Mouse (Mus musculus) forebrain, embryonic 11.5 days (tissue): Measurements from ENCODE around the gene Cmpk1. TPM values are rescaled to one million over a fixed set of nuclear protein-coding genes. Genes with fewer than 3 reads are reported as not detected.

Experiments
- ATAC-seq: fragments of 200-750 bp; cut with Nextera tagmentation; replicated peaks from 2 replicates; pipeline ENCODE4 v1.8.0; 2017; ENCODE audit warnings: moderate TSS enrichment; ENCODE audit not compliant: low FRiP score
- DNase-seq: peaks from one replicate; pipeline ENCODE4 v3.0.0-alpha.2; 2017; ENCODE audit warnings: low spot score
- H3K27ac ChIP-seq: fragments of 300-500 bp; sonication (generic); 2 replicates; pipeline ENCODE4 v1.5.1; 2014; ENCODE audit warnings: low read depth, low read length
- H3K27me3 ChIP-seq: fragments of 300-500 bp; sonication (generic); 2 replicates; pipeline ENCODE4 v1.6.1; 2014; ENCODE audit warnings: mild to moderate bottlenecking, low read length, mixed read lengths; ENCODE audit not compliant: control insufficient read depth, insufficient read depth
- H3K36me3 ChIP-seq: fragments of 300-500 bp; sonication (generic); 2 replicates; pipeline ENCODE4 v1.6.1; 2014; ENCODE audit warnings: mild to moderate bottlenecking, low read length, moderate library complexity, mixed read lengths; ENCODE audit not compliant: control insufficient read depth, insufficient read depth
- H3K4me1 ChIP-seq: fragments of 300-500 bp; sonication (generic); replicated peaks from 2 replicates; pipeline ENCODE4 v1.6.1; 2014; ENCODE audit warnings: low read length, mixed read lengths; ENCODE audit not compliant: control insufficient read depth, insufficient read depth
- H3K4me2 ChIP-seq: fragments of 300-500 bp; sonication (generic); 2 replicates; pipeline ENCODE4 v1.6.1; 2014; ENCODE audit warnings: low read depth, mild to moderate bottlenecking, low read length, moderate library complexity, mixed read lengths; ENCODE audit not compliant: severe bottlenecking
- H3K4me3 ChIP-seq: fragments of 300-500 bp; sonication (generic); 2 replicates; pipeline ENCODE4 v1.5.1; 2014; ENCODE audit warnings: low read depth, low read length
- H3K9ac ChIP-seq: fragments of 300-500 bp; sonication (generic); 2 replicates; pipeline ENCODE4 v1.6.1; 2014; ENCODE audit warnings: low read length
- H3K9me3 ChIP-seq: fragments of 300-500 bp; sonication (generic); 2 replicates; pipeline ENCODE4 v1.6.1; 2016; ENCODE audit warnings: low read length, mixed read lengths; ENCODE audit not compliant: control insufficient read depth
- WGBS: fragments of 180-500 bp; shearing (Covaris S2); extraction: QIAGEN DNeasy Blood & Tissue Kit; methylation state at CpG from one replicate; pipeline ENCODE4 v1.1.7; 2014; 5-methylcytosine and 5-hydroxymethylcytosine counted together
- polyA plus RNA-seq: library from polyadenylated mRNA; unstranded; fragments of >200 nt; fragmentation: Nextera tagmentation; extraction: Ambion mirVana; gene quantifications from 2 replicates; pipeline ENCODE4 v1.2.1, GENCODE M21; 2014

Gene Cmpk1
- polyA plus RNA-seq, 1 experiment from 2014 or later, result 128 TPM

DNA sequence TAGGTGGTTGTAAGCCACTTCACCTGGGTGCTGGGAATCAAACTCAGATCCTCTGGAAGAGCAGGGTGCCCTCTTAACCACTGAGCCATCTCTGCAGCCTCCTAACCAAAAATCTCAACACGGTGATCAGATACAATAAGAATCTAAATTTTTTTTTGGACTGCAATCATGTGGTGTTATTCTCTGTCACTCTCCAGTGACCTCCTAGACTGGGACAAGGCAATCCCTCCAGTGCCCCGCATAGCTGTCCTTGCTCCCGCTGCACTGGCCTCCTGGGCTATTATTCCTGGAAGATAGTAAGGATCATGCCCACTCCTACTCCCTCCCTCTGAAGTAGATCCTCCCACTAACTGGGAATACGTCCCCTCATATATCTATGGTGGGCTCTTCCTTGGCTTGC, 45.7 kb downstream of the Cmpk1 start:
- WGBS, result 85% methylated on average over 4 of the region's 4 CpGs
- no peak for DNase-seq
- H3K4me2 ChIP-seq, result no peak overlapping the region
- no peak overlapping the region for H3K9ac ChIP-seq
- H3K27ac ChIP-seq, result no peak overlapping the region
- no peak overlapping the region for H3K4me3 ChIP-seq
- no peaks in the 10 kb centered on the region for H3K27me3 ChIP-seq
- H3K4me1 ChIP-seq, result peaks cover 4% of the 10 kb centered on the region; the same call in 1 of the 2 replicates
- no peaks in the 10 kb centered on the region for H3K9me3 ChIP-seq
- H3K36me3 ChIP-seq, result no peaks in the 10 kb centered on the region
- no peak for ATAC-seq

DNA sequence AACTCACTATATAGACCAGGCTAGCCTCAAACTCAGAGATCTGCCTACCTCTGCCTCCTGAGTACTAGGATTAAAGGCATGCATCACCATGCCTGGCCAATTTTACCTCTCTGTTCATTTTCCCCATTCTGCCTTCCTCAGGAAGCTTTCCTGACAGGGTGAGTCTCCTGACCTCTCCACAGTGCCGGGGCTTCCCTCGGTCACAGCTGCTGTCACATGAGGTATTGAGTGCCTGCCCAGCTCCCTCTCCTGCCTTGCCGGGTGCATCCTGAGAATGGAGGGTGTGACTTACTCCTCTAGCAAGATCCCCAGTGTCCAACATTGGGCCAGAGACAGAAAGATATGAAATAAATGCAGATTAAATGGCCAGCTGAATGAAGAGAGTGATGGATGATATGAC, 48.8 kb downstream of the Cmpk1 start:
- Histone ChIP-seq H3K27me3 (no peaks in the 10 kb centered on the region), H3K36me3 (no peaks in the 10 kb centered on the region), H3K27ac (no peak overlapping the region), H3K9ac (no peak overlapping the region), H3K9me3 (no peaks in the 10 kb centered on the region), H3K4me3 (no peak overlapping the region), H3K4me2 (no peak overlapping the region), H3K4me1 (no peaks in the 10 kb centered on the region)
- WGBS, result 63% methylated on average over 3 of the region's 3 CpGs
- ATAC-seq (no peak), DNase-seq (no peak)

DNA sequence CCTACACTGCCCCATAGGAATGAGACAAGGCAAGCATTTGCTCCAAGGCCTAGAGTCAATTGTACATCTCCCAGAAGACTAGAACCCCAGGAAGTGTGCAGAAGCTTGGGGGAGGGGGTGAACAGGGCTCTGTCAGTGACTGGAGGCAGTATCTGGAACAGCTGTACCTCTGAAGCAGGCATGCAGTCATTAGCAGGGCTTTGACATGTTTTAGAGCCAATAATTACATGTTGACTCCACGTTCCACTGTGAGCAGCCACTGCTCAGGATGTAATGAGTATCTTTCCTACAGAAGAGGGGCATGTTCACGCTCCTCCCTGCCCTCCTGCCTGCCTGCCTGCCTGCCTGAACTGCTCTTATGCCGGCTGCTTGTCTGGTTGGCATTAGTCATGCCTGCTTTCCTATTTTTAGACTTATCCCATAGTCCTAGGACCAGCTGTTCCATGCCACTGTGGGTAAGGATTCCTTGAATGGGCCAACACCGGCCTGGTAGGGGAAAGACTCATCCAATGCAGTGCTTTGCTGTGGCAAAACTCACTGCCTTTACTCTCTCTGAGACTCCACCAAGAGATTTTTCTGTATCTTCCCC, 49.5 kb downstream of the Cmpk1 start:
- DNase-seq, result no peak
- H3K4me2 ChIP-seq, result no peak overlapping the region
- H3K4me1 ChIP-seq, result no peaks in the 10 kb centered on the region
- H3K9me3 ChIP-seq, result no peaks in the 10 kb centered on the region
- H3K36me3 ChIP-seq, result no peaks in the 10 kb centered on the region
- no peak overlapping the region for H3K27ac ChIP-seq
- H3K27me3 ChIP-seq, result no peaks in the 10 kb centered on the region
- 68% methylated on average over 4 of the region's 4 CpGs for WGBS
- H3K9ac ChIP-seq, result no peak overlapping the region
- ATAC-seq, result no peak
- H3K4me3 ChIP-seq, result no peak overlapping the region

DNA sequence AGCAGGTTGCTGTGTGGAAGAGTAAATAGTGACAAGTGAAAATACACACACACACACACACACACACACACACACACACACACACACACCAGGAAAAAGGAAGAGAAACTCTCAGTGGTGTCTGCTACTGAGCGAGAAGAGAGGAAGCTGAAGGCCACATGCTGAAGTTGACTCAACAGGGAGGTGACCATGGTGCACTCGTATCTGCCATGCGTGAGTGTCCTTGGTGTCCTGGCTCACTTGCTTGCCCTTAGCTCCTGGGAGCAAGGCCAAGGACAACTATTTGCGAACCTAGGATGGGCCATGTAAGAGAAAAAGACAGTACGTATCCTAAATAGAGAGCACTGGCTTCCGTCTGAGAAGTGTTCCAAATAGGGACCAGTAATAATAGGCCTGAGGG, 52.9 kb downstream of the Cmpk1 start:
- Histone ChIP-seq H3K9me3 (no peaks in the 10 kb centered on the region), H3K4me3 (no peak overlapping the region), H3K27me3 (peaks cover under 1% of the 10 kb centered on the region; the same call in 1 of the 2 replicates), H3K27ac (no peak overlapping the region), H3K36me3 (no peaks in the 10 kb centered on the region), H3K4me1 (0 out of 2 replicates have a peak, but pooled peaks cover under 1% of the 10 kb centered on the region), H3K4me2 (no peak overlapping the region), H3K9ac (no peak overlapping the region)
- DNase-seq (no peak), ATAC-seq (no peak)
- WGBS, result 93% methylated on average over 6 of the region's 6 CpGs

DNA sequence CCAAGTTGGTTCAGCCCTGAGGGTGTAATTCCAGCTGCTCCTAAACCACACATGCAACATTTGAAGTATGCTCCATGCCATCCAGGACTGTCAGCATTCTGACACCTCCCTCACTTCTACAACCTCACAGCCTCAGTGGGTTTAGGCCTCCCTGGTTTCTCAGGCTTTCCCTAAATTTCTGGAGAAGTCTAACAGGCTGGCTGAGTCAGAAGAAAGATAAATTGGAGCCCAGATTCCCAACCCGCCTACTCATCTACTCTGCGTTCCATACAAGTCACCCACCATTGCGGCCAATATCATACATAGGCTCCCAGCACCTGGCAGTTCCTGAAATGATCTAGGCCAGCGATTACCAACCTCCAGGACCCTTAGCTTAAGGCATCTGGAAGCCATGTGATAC, 54.3 kb downstream of the Cmpk1 start:
- no peak overlapping the region for H3K4me3 ChIP-seq
- no peak for DNase-seq
- no peaks in the 10 kb centered on the region for H3K36me3 ChIP-seq
- H3K4me2 ChIP-seq, result no peak overlapping the region
- no peak overlapping the region for H3K9ac ChIP-seq
- 92% methylated on average over 4 of the region's 4 CpGs for WGBS
- H3K27me3 ChIP-seq, result peaks cover 9% of the 10 kb centered on the region
- H3K9me3 ChIP-seq, result no peaks in the 10 kb centered on the region
- 0 out of 2 replicates have a peak, but pooled peaks cover 2% of the 10 kb centered on the region for H3K4me1 ChIP-seq
- H3K27ac ChIP-seq, result no peak overlapping the region
- no peak for ATAC-seq

DNA sequence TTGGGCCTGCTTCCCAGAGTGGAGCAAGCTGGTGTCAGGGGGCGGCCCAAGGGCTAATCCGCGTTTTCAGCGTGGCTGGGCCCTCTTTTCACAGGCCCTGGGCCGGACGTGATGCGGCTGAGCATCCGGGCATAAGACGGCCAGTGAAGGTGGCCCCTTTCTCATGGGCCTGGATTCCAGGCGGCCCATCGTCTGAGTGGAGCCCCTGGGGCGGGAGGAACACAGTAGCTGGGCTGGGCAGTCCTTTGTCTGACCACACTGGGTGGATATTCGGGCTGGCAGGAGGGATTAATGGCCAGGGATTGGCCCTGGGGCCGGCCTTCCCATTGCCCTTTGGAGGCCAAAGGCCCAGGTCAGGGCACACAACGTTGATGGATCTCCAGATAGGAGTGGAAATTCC, 57.9 kb downstream of the Cmpk1 start:
- Histone ChIP-seq H3K9me3 (no peaks in the 10 kb centered on the region), H3K27me3 (peaks cover 45% of the 10 kb centered on the region), H3K4me2 (no peak overlapping the region), H3K27ac (no peak overlapping the region), H3K9ac (no peak overlapping the region), H3K4me3 (no peak overlapping the region), H3K36me3 (no peaks in the 10 kb centered on the region), H3K4me1 (0 out of 2 replicates have a peak, but pooled peaks cover 4% of the 10 kb centered on the region)
- ATAC-seq, result 0 out of 2 replicates have a peak, but pooled peaks have one; percentile 13
- 10% methylated on average over 15 of the region's 15 CpGs for WGBS
- no peak for DNase-seq

DNA sequence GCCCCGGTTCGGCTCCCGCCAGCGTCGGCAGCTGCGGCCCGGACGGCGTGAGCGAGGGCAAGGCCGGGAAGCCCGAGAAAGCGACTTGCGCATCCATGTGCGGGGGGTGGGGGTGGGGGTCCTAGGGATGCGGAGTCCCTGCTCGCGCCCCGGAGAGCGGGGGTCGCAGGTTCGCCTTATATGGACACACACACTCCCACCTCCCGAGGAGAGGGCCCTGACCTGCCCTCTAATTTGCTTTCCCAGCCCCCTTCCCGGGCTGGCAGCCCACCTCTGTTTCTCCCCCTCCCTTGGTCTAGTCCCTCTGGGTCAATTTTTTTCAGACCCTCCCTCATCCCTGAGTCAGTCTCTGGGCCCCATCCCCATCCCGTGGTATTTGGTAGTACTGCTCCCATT, 61.1 kb downstream of the Cmpk1 start, which contains the start of gene Foxe3:
Gene Foxe3, minus strand, starts transcription at position 97 of the 396 bp plus-strand sequence.
- Histone ChIP-seq H3K4me3 (peak within 1 kb of the TSS; percentile 30), H3K9ac (no peak within 1 kb of the TSS), H3K9me3 (no peaks in the 10 kb centered on the region), H3K4me1 (0 out of 2 replicates have a peak, but pooled peaks cover 4% of the 10 kb centered on the region), H3K27me3 (peaks cover 66% of the 10 kb centered on the region), H3K27ac (no peak within 1 kb of the TSS), H3K36me3 (no peaks in the 10 kb centered on the region), H3K4me2 (peak within 1 kb of the TSS; percentile 48)
- 3% methylated on average over 23 of the region's 25 CpGs for WGBS
- no peak; the same call in 1 of the 2 replicates for ATAC-seq
- DNase-seq, result no peak

DNA sequence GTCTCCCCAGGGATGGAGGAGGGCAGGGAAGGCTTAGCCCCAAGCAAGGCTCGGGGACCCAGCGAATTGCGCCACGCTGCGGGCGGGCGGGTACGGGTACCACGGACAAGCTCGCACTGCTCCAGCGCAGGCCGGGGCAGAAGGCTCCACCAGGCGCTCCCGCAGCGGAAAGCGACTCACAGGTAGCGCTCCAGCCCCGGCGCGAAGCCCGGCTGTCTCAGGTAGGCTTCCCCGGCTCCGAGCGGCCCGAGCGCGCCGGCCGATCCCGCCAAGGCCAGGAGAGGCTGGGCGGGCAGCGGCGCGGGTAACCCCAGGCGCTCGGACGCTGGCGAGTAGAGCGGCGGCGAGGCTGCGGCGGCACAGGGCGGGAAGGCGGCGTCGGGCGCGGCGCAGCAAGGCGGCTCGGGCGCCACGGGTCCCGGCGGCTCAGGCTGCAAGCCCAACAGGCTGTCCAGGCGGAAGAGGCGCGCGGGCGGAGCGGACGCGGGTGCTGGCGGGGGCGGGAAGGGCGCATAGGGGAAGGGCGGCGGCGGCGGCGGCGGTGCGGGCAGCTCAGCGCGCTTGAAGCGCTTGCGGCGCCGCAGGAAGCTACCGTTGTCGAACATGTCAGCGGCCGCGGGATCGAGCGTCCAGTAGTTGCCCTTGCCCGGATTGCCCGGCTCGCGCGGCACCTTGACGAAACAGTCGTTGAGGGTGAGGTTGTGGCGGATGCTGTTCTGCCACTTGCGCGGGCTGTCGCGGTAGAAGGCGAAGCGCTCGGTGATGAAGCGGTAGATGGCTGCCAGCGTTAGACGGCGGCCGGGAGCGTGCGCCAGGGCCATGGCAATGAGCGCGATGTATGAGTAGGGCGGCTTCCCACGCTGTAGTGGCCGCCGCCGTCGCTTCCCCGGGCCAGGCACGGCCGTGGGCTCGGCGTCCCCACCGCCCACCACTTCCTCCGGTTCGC, 61.8 kb downstream of the Cmpk1 start:
- under 1% methylated on average over 109 of the region's 125 CpGs for whole genome bisulfite sequencing
- no peaks in the 10 kb centered on the region for H3K9me3 ChIP-seq
- H3K9ac ChIP-seq, result no peak overlapping the region
- H3K27me3 ChIP-seq, result peaks cover 66% of the 10 kb centered on the region
- no peaks in the 10 kb centered on the region for H3K36me3 ChIP-seq
- H3K4me2 ChIP-seq, result peak overlapping the region; percentile 48
- H3K4me1 ChIP-seq, result 0 out of 2 replicates have a peak, but pooled peaks cover 4% of the 10 kb centered on the region
- peak; percentile 34; the same call in 1 of the 2 replicates for ATAC-seq
- DNase-seq, result peak; percentile 65
- peak overlapping the region; percentile 30 for H3K4me3 ChIP-seq
- H3K27ac ChIP-seq, result no peak overlapping the region
